Mouse (Mus musculus): ENCODE measurements around the gene Ctla2a.
"Not testable (repeated sequence)": the region's sequence is repeated elsewhere in the genome, so short reads cannot be mapped to it uniquely, and the experiment has no call there.

- TF ChIP-seq CTCF, EP300 (IDR thresholded peaks at IDR 0.05; ENCODE audit: low read depth): not testable (repeated sequence)
Measured at GRCm38 (mm10) chr13:60896794-60897193, 39.6 kb downstream of the Ctla2a start, which contains the start of gene Gm49392.

Data from heart, postnatal 0 days (tissue).